Mouse (Mus musculus): ENCODE measurements around the gene Prkag1. TPM values are rescaled to one million over a fixed set of nuclear protein-coding genes. Genes with fewer than 3 reads are reported as not detected.
A peak's percentile ranks its signal among the peaks of the same experiment; 100 is the strongest.

The Prkag1 gene
- polyA plus RNA-seq, 1 experiment from 2014 or later, result 81.4 TPM

- Histone ChIP-seq H3K27ac (no peak overlapping the region), H3K4me2 (no peak overlapping the region), H3K9ac (replicated peaks) (no peak overlapping the region), H3K36me3 (no peaks in the 10 kb centered on the region), H3K4me1 (replicated peaks) (peaks cover 39% of the 10 kb centered on the region), H3K9me3 (no peaks in the 10 kb centered on the region), H3K4me3 (replicated peaks) (no peak overlapping the region), H3K27me3 (peaks cover 100% of the 10 kb centered on the region)
- 3% methylated on average over 8 of the region's 8 CpGs for WGBS
- ATAC-seq (ENCODE audit: insufficient number of reproducible peaks, insufficient read depth, low FRiP score, low TSS enrichment, low read depth), result no peak
Measured at GRCm38 (mm10) chr15:98802926-98803325, 28.4 kb downstream of the Prkag1 start.

- Histone ChIP-seq H3K9ac (replicated peaks) (no peak overlapping the region), H3K27ac (no peak overlapping the region), H3K36me3 (no peaks in the 10 kb centered on the region), H3K4me1 (replicated peaks) (peaks cover 18% of the 10 kb centered on the region), H3K4me2 (no peak overlapping the region), H3K4me3 (replicated peaks) (no peak overlapping the region), H3K27me3 (peaks cover 100% of the 10 kb centered on the region), H3K9me3 (no peaks in the 10 kb centered on the region)
- 14% methylated on average over 12 of the region's 12 CpGs for WGBS
- no peak for ATAC-seq (ENCODE audit: insufficient number of reproducible peaks, insufficient read depth, low FRiP score, low TSS enrichment, low read depth)
Measured at GRCm38 (mm10) chr15:98799396-98799795, 31.9 kb downstream of the Prkag1 start.

GRCm38 (mm10) chr15:98798903-98799302 is 32.4 kb downstream of the Prkag1 start:
- no peak for ATAC-seq (ENCODE audit: insufficient number of reproducible peaks, insufficient read depth, low FRiP score, low TSS enrichment, low read depth)
- Histone ChIP-seq H3K9me3 (no peaks in the 10 kb centered on the region), H3K36me3 (no peaks in the 10 kb centered on the region), H3K4me1 (replicated peaks) (peaks cover 17% of the 10 kb centered on the region), H3K9ac (replicated peaks) (no peak overlapping the region), H3K27ac (no peak overlapping the region), H3K4me2 (no peak overlapping the region), H3K27me3 (peaks cover 100% of the 10 kb centered on the region), H3K4me3 (replicated peaks) (no peak overlapping the region)
- WGBS, result 44% methylated on average over 3 of the region's 3 CpGs

GRCm38 (mm10) chr15:98797835-98798492 is 33.4 kb downstream of the Prkag1 start:
- no peak overlapping the region for H3K27ac ChIP-seq
- no peaks in the 10 kb centered on the region for H3K36me3 ChIP-seq
- peak overlapping the region; percentile 26; the same call in 1 of the 2 replicates for H3K4me2 ChIP-seq
- H3K4me1 ChIP-seq (replicated peaks), result peaks cover 16% of the 10 kb centered on the region
- H3K4me3 ChIP-seq (replicated peaks), result peak overlapping the region; percentile 21
- WGBS, result 3% methylated on average over 28 of the region's 28 CpGs
- 0 out of 2 replicates have a peak overlapping the region, but pooled peaks have one; percentile 37 for H3K9ac ChIP-seq (replicated peaks)
- no peak for ATAC-seq (ENCODE audit: insufficient number of reproducible peaks, insufficient read depth, low FRiP score, low TSS enrichment, low read depth)
- peaks cover 100% of the 10 kb centered on the region for H3K27me3 ChIP-seq
- no peaks in the 10 kb centered on the region for H3K9me3 ChIP-seq

- Histone ChIP-seq H3K27ac (no peak overlapping the region), H3K4me1 (replicated peaks) (peaks cover 25% of the 10 kb centered on the region), H3K27me3 (peaks cover 100% of the 10 kb centered on the region), H3K9ac (replicated peaks) (no peak overlapping the region), H3K36me3 (no peaks in the 10 kb centered on the region), H3K9me3 (no peaks in the 10 kb centered on the region), H3K4me3 (replicated peaks) (no peak overlapping the region), H3K4me2 (no peak overlapping the region)
- no peak for ATAC-seq (ENCODE audit: insufficient number of reproducible peaks, insufficient read depth, low FRiP score, low TSS enrichment, low read depth)
- 6% methylated on average over 13 of the region's 13 CpGs for WGBS
Measured at GRCm38 (mm10) chr15:98796803-98797595, 34.3 kb downstream of the Prkag1 start.

- H3K9me3 ChIP-seq, result no peaks in the 10 kb centered on the region
- no peak overlapping the region for H3K9ac ChIP-seq (replicated peaks)
- peaks cover 41% of the 10 kb centered on the region for H3K4me1 ChIP-seq (replicated peaks)
- peak overlapping the region; percentile 34; the same call in 1 of the 2 replicates for H3K4me3 ChIP-seq (replicated peaks)
- H3K36me3 ChIP-seq, result no peaks in the 10 kb centered on the region
- WGBS, result 2% methylated on average over 13 of the region's 13 CpGs
- peak overlapping the region; percentile 44 for H3K4me2 ChIP-seq
- ATAC-seq (ENCODE audit: insufficient number of reproducible peaks, insufficient read depth, low FRiP score, low TSS enrichment, low read depth), result no peak
- H3K27ac ChIP-seq, result no peak overlapping the region
- H3K27me3 ChIP-seq, result peaks cover 100% of the 10 kb centered on the region
Measured at GRCm38 (mm10) chr15:98793141-98793698, 38.1 kb downstream of the Prkag1 start.

GRCm38 (mm10) chr15:98792233-98793020 is 38.9 kb downstream of the Prkag1 start:
- H3K9me3 ChIP-seq, result no peaks in the 10 kb centered on the region
- peaks cover 100% of the 10 kb centered on the region for H3K27me3 ChIP-seq
- peaks cover 34% of the 10 kb centered on the region for H3K4me1 ChIP-seq (replicated peaks)
- H3K36me3 ChIP-seq, result no peaks in the 10 kb centered on the region
- peak overlapping the region; percentile 34 for H3K4me3 ChIP-seq (replicated peaks)
- 3% methylated on average over 74 of the region's 75 CpGs for WGBS
- H3K4me2 ChIP-seq, result peak overlapping the region; percentile 44
- no peak overlapping the region for H3K9ac ChIP-seq (replicated peaks)
- no peak overlapping the region for H3K27ac ChIP-seq
- ATAC-seq (ENCODE audit: insufficient number of reproducible peaks, insufficient read depth, low FRiP score, low TSS enrichment, low read depth), result no peak

GRCm38 (mm10) chr15:98791771-98792170 is 39.5 kb downstream of the Prkag1 start:
- ATAC-seq (ENCODE audit: insufficient number of reproducible peaks, insufficient read depth, low FRiP score, low TSS enrichment, low read depth), result no peak
- Histone ChIP-seq H3K27me3 (peaks cover 99% of the 10 kb centered on the region), H3K4me3 (replicated peaks) (peak overlapping the region; percentile 11), H3K4me1 (replicated peaks) (peaks cover 30% of the 10 kb centered on the region), H3K9ac (replicated peaks) (no peak overlapping the region), H3K4me2 (no peak overlapping the region), H3K36me3 (no peaks in the 10 kb centered on the region), H3K27ac (no peak overlapping the region), H3K9me3 (no peaks in the 10 kb centered on the region)
- 2% methylated on average over 23 of the region's 23 CpGs for WGBS

- peaks cover 99% of the 10 kb centered on the region for H3K27me3 ChIP-seq
- ATAC-seq (ENCODE audit: insufficient number of reproducible peaks, insufficient read depth, low FRiP score, low TSS enrichment, low read depth), result no peak
- peak overlapping the region; percentile 23 for H3K4me2 ChIP-seq
- WGBS, result 0% methylated on average over 12 of the region's 12 CpGs
- no peaks in the 10 kb centered on the region for H3K36me3 ChIP-seq
- peaks cover 30% of the 10 kb centered on the region for H3K4me1 ChIP-seq (replicated peaks)
- H3K9ac ChIP-seq (replicated peaks), result 0 out of 2 replicates have a peak overlapping the region, but pooled peaks have one; percentile 18
- H3K4me3 ChIP-seq (replicated peaks), result peak overlapping the region; percentile 23
- no peak overlapping the region for H3K27ac ChIP-seq
- no peaks in the 10 kb centered on the region for H3K9me3 ChIP-seq
Measured at GRCm38 (mm10) chr15:98791221-98791620, 40.1 kb downstream of the Prkag1 start.

- Histone ChIP-seq H3K27ac (no peak overlapping the region), H3K9ac (replicated peaks) (0 out of 2 replicates have a peak overlapping the region, but pooled peaks have one; percentile 18), H3K27me3 (peaks cover 96% of the 10 kb centered on the region), H3K36me3 (no peaks in the 10 kb centered on the region), H3K4me3 (replicated peaks) (peak overlapping the region; percentile 23), H3K9me3 (no peaks in the 10 kb centered on the region), H3K4me1 (replicated peaks) (peaks cover 30% of the 10 kb centered on the region), H3K4me2 (peak overlapping the region; percentile 23)
- no peak for ATAC-seq (ENCODE audit: insufficient number of reproducible peaks, insufficient read depth, low FRiP score, low TSS enrichment, low read depth)
- WGBS, result 1% methylated on average over 23 of the region's 23 CpGs
Measured at GRCm38 (mm10) chr15:98790761-98791160, 40.6 kb downstream of the Prkag1 start.

All from limb, embryonic 12.5 days (tissue).